Mouse (Mus musculus): ENCODE data around the gene Shld2.

DNA sequence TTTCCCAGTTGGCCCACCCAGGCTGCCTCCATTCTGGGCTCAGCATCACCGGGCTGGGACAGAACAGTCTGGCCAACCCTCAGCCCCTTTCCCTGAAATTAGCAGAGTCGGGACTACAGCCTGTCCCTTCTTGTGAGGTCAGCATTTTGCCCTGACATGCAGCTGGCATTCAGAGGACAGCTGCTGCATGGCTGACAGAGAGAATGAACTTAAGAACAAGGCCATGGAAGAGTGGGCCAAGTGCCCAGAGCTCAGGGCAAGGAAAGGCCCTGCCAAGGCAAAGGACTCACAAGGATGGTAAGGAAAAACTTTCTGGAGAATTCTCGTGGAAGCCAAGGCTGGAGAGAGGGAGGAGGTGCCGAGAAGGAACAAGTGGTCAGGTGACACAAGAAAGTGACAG lies 113.6 kb downstream of the Shld2 start:
- no peak for TF ChIP-seq POLR2A (IDR thresholded peaks at IDR 0.05; ENCODE audit: extremely low read depth, insufficient read depth, low read length)
- no peak for TF ChIP-seq CTCF (IDR thresholded peaks at IDR 0.05; ENCODE audit: extremely low read depth, insufficient read depth, low read length)
